Mouse (Mus musculus): ENCODE results near the gene Mfap5.
"Not testable (repeated sequence)": the region's sequence is repeated elsewhere in the genome, so short reads cannot be mapped to it uniquely, and the experiment has no call there.

Mfap5 gene

DNA sequence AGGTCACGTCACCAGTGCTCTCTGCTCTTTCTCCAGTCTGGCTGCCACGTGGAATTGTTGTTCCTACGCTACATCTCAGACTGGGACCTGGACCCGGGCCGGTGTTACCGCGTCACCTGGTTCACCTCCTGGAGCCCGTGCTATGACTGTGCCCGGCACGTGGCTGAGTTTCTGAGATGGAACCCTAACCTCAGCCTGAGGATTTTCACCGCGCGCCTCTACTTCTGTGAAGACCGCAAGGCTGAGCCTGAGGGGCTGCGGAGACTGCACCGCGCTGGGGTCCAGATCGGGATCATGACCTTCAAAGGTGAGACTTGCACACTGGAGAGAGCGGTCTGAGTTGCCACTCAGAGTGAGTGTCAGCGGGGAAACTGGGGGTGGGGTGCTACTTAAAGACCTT, 55.4 kb downstream of the Mfap5 start:
- DNase-seq (ENCODE audit: low spot score) = no peak

DNA sequence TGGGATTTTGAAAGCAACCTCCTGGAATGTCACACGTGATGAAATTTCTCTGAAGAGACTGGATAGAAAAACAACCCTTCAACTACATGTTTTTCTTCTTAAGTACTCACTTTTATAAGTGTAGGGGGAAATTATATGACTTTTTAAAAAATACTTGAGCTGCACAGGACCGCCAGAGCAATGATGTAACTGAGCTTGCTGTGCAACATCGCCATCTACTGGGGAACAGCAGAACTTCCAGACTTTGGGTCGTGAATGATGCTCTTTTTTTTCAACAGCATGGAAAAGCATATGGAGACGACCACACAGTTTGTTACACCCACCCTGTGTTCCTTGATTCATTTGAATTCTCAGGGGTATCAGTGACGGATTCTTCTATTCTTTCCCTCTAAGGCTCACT, 56.8 kb downstream of the Mfap5 start:
- DNase-seq (ENCODE audit: low spot score) = peak; percentile 38

DNA sequence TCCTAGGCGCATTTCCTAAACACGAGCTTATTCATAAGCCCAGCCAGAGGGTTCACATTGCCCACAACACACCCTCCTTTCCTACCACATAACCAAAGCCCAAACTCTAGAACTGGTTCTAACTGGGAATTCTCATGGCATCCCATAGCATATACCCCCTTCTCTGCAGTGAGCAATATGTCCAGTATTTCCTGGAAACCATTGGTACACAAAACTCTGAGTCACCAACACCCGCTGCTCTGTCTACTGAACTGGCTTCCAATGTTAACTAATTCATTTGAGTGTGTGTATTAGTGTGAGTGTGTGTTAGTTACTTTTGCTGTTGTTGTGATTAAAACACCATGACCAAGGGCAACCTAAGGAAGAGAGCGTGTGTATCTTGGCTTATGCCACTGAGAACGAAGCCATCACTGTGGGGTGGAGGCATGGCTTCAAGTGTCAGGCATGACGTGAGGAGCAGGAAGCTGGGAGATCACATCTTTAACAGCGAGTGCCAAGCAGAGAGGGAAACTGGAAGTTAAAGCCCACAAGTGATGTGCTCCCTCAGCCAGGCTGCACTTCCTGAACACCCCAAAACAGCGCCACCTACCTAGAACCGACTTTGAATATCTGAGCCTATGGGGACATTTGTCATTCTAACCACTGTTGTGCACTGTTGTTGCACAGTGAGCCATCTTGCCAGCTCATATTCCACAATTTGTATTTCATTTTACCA, 59.6 kb downstream of the Mfap5 start:
- DNase-seq (ENCODE audit: low spot score) = no peak

DNA sequence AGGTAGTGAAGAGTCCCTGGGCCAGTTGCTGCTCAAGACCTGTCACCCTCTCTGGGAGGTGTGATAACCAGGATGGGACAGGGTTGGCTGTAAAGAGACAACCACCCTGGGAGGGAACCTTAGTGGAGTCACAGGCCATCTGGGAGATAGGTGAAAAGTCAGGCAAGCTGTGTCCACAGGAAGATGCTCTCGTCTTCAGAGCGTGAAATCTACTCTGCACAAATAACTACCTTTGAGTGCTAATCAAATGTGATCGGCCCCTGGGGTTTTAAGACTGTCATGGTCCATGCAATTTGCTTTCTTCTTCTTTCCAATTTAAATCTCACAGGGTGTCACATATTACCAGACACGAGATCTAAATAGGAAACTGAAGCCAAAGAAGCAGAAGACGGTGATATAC, 63.5 kb downstream of the Mfap5 start:
- DNase-seq (ENCODE audit: low spot score) = no peak

DNA sequence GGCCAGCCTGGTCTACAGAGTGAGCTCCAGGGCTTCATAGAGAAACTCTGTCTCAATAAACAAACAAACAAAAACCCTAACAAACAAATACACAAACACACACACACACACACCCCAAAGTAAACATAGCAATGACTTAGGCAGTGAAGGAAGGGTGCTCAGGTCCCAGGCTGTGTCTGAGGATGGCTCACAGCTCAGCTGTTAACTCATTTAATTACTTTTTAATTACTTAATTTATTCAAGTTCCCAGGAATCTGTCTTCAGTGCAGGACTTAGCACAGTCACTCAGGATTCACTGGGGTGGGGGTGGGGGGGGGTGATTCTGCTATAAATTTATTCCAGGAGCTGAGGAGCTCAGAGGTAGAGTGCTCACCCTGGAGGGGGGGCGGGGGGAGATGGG, 64.1 kb downstream of the Mfap5 start:
- DNase-seq (ENCODE audit: low spot score) = no peak

DNA sequence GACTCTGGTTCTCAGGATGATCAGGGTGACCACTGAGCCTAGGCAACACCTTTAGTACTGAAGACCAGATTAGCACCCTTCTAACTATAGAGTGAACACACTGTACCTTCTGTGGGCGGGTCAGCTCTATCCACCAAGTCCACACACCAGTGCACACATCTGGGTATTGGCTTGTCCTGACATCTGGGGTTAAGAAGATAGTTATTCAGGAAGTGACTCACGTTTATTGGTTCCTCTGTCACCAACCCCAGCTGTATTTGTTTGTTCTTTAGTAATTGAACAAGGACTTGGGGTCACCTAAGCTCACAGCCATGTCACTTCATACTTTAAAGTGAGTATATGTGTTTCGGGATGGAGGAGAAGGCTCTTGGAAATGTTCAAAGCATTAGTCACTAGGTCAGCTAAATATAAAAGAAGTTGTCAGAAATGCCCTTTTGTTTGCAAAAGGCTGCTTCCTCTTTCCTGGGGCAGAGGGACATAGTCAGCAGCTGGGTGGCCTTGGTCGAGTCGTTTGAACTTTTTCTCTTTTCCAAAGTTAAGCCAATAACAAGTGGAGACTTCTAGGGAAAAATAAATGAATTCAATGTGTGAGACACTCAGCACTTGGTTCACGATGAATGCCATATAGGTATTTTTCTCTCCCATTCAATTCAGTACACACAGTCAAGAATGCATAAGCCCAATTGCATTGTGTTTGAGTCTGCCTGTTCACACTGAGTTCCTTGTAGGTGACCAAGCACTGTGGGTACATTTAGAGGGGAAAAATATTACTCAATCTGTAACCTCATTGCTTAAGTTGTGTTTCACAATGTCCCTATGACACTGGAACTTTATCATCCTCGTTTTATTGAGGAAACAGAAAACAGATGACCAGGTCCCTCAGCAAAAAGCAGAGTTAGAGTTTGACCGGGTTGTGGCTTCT, 65.3 kb downstream of the Mfap5 start:
- DNase-seq (ENCODE audit: low spot score) = no peak

DNA sequence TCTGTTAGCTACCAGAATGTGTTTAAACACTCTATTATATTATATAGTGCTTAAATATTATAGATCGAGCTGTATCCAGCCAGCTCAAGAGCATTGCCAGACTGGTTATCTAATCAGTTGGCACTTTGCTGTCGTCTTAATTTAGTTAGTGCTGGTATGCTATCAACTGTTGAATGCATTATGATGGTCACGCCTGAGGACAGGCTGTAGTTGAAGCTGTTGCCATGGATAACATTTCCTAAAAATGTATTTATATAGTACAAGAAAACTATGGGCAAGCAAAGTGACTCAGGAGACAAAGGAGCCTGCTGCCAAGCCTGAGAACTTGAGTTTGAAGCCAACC, 65.9 kb downstream of the Mfap5 start:
- DNase-seq (ENCODE audit: low spot score) = no peak

DNA sequence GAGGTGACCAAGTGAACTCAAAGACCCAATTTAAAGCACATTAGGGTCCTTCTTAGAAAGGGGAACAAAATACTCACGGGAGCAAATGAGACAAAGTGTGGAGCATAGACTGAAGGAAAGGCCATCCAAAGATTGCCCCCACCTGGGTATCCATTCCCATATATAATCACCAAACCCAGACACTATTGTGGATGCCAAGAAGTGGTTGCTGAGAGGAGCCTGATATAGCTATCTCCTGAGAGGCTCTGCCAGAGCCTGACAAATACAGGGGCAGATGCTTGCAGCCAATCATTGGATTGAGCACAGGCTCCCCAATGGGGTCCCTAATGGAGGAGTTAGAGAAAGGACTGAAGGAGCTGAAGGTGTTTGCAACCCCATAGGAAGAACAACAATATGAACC, 69.4 kb downstream of the Mfap5 start:
- not testable (repeated sequence) for DNase-seq (ENCODE audit: low spot score)

DNA sequence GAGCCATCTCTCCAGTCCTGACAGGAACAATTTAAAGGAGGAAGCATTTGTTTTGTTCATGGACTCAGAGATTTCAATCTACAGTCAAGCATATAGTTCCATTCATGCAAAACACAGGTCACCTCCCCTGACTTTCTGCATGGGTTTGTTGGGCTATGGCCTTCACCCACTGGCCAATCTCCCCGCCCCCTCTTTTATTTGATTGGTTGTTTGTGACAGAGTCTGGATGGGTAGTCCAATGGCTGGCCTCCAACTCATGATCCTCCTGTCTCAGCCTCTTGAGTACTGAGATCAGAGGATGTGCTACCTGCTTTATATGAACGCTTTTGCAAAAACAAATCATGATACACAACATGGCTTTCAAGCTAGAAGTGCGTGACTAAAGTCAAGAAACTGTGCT, 71.4 kb downstream of the Mfap5 start:
- no peak for DNase-seq (ENCODE audit: low spot score)

Data from layer of hippocampus, adult 9-10 months (tissue).